Mouse (Mus musculus): ENCODE results near the gene Erich4.
A peak's percentile ranks its signal among the peaks of the same experiment; 100 is the strongest.
"Not testable (repeated sequence)": the region's sequence is repeated elsewhere in the genome, so short reads cannot be mapped to it uniquely, and the experiment has no call there.

Erich4 gene

GRCm38 (mm10) chr7:25620751-25621150 lies 5.1 kb upstream of the Erich4 start:
- DNase-seq = no peak

- no peak for DNase-seq
Observed at GRCm38 (mm10) chr7:25620101-25620500, 4.4 kb upstream of the Erich4 start.

DNA sequence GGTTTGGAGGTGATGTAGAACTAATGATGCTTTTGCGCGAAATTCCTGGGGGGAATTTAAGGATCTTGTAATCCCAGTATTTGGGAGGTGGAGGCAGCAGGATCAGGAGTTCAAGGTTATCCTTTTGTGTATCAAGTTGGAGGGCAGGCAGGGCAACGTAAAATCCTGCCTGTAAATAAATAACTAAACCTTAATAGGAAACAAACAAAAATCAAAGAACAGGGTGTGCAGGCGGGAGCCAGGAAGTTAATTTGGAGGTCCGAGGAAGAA lies 4.0 kb upstream of the Erich4 start:
- DNase-seq = no peak

- DNase-seq = peak; percentile 92
Observed at GRCm38 (mm10) chr7:25618865-25619721, 3.4 kb upstream of the Erich4 start, which contains the start of gene Dmac2. Gene Dmac2, plus strand, starts transcription at chr7:25619414.

- no peak for DNase-seq
Observed at GRCm38 (mm10) chr7:25617376-25618160, 1.9 kb upstream of the Erich4 start.

GRCm38 (mm10) chr7:25614831-25615705 lies 624 bp downstream of the Erich4 start:
- no peak for DNase-seq

GRCm38 (mm10) chr7:25614086-25614485 lies 1.6 kb downstream of the Erich4 start:
- DNase-seq = no peak

- no peak for DNase-seq
Observed at GRCm38 (mm10) chr7:25611501-25611900, 4.2 kb downstream of the Erich4 start.

GRCm38 (mm10) chr7:25610056-25610455 lies 5.6 kb downstream of the Erich4 start:
- DNase-seq = no peak

DNA sequence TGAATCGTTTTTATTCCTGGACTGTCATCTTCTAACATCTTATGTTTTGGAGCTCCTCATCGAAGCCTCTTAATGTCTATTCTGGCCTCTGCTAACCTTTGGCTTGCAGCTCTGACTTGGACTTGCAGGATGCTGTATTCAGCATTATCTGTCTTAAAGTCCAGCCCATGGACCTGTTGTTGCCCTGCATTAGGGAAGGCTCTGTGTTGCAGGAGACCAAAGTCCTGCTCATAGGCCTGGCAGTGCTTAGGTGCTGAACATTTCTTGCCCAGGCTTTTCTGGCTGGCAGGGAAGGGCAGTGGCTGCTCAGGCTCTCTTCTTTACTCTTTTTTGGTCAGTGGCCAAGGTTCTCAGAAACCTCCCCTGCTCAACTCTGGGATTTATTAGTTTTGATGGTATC lies 8.5 kb downstream of the Erich4 start:
- no peak for DNase-seq

DNA sequence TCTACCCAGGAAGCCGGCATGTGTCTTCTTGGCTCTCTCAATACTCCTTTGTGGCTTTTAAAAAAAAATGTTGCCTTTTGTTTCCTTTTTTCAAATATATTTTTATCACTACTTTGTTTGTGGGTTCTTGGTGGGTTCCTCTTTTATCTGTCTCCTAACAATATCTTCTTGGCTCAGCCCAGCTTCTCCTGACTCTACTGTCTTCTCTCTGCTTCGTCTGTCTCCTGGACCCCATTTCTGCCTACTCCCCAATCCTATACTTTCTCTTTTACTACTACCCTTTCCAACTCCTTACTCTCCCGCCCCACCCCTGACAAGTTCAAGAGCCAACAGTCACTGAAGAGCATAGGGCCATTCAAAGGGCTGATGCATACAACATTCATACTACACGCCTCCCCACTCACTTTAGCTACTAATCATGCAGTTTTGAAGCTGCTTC lies 9.0 kb downstream of the Erich4 start:
- no peak for DNase-seq

DNA sequence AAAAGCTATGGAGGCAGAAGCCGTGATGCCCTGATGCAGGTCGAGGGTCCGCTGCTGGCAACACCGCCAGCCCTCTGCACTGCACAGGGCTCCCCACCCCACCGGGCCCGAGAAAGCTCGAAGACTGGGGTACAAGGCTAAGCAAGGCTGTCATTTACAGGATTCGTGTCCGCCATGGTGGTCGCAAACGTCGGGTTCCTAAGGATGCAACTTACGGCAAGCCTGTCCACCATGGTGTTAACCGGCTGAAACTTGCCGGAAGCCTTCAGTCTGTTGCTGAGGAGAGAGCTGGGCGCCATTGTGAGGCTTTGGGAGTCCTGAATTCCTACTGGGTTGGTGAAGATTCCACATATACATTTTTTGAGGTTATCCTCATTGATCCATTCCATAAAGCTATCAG lies 14.3 kb downstream of the Erich4 start:
- DNase-seq = no peak

DNA sequence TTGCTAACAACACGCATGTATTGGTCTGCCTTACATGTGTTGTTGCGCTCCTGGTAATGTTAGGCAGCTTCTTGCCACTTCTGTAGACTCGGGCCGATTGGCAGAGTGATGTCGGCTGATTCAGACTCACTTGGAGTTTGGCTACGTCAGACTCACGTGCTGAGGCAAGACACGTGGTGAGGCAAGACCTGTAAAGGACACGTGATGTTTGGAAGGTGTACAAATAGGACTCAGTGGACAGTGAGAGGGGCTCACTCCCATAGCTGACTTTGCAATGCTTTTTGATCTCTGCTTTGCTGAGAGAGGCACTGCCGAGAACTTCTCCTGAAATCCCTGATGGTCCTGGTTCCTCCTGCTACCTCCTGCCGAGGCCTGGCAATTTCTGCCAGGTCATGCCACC lies 15.0 kb downstream of the Erich4 start:
- DNase-seq = no peak

- peak; percentile 68 for DNase-seq
Observed at GRCm38 (mm10) chr7:25599663-25600062, 16.0 kb downstream of the Erich4 start.

GRCm38 (mm10) chr7:25593859-25594258 lies 21.8 kb downstream of the Erich4 start:
- no peak for DNase-seq

GRCm38 (mm10) chr7:25591226-25591625 lies 24.5 kb downstream of the Erich4 start:
- no peak for DNase-seq

- DNase-seq = no peak
Observed at GRCm38 (mm10) chr7:25585351-25586204, 30.1 kb downstream of the Erich4 start.

DNA sequence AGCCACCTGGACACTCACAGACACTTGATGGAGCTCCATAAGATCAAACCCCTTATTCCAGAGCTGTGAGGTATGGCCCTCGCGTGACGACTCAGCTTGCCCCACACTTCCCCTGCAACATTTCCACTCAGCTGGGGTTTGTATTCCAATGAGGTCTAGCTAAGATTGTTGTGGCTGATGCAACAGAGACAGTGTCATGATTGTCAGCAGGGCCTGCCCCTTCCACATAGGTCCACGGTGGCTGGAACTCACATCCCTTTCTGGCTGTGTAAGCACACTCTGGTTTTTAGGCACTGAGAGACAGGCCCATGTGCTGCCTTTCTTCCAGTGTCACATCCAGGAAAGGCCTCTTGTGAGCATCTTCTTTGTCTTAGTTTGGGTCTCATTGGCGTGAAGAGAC lies 31.0 kb downstream of the Erich4 start:
- DNase-seq = no peak

DNA sequence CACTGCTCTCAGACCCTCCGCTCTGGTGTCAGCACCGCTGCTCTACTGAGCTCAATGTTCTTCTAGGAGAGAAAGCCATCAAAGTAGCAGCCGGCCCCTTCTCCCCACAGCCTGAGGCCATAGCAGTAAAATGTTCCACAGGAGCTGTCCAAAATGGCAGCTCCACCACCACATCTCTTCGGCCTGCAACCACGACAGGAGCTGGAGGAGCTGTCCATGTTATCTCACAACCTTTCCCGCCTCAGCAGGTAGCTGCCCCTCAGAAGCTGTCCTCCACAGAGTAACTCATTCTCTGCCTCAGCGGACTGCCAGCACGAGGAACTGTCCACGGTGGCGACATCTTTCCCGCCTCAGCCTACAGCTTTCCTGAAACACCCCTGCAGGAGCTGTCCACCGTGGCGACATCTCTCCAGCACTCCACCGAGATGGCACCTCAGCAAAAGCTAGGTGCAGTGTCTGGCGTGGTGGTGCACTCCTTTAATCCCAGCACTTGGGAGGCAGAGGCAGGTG lies 33.3 kb downstream of the Erich4 start:
- no peak for DNase-seq

- DNase-seq = no peak
Observed at GRCm38 (mm10) chr7:25579441-25579840, 36.3 kb downstream of the Erich4 start.

DNA sequence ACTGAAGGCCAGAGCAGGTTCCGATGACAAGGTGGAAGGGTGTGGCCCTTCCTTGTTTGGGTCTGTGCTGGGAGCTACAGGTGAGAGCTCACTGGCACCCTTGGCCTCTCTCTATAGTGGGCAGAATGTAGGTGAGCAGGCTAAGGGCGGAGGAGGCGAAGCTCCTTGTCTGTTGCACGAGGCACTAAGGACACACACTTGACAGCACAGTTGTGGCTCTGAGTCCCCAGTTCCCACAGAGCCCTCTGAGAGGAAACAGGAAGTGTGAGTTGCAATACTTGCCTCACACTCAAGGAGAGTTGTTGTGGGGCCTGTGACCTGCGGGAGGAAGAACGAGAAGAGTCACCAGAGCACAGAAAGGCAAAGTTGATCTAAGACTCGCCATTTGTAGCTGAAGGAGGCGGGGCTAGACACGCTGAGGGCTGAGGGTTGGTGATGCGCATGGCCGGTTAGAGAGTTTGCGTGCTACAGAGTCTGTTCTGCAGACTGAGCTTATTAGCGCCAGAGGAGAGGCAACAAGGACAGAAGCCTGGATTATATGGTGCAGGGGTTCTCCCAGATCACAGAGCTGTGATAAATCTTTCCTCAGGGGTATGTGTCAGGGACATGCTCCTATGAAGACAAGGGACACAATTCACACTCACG lies 38.8 kb downstream of the Erich4 start:
- not testable (repeated sequence) for DNase-seq

All from liver (tissue).